Mouse (Mus musculus): ENCODE data around the gene Nadsyn1.
A peak's percentile ranks its signal among the peaks of the same experiment; 100 is the strongest.

The Nadsyn1 gene

DNA sequence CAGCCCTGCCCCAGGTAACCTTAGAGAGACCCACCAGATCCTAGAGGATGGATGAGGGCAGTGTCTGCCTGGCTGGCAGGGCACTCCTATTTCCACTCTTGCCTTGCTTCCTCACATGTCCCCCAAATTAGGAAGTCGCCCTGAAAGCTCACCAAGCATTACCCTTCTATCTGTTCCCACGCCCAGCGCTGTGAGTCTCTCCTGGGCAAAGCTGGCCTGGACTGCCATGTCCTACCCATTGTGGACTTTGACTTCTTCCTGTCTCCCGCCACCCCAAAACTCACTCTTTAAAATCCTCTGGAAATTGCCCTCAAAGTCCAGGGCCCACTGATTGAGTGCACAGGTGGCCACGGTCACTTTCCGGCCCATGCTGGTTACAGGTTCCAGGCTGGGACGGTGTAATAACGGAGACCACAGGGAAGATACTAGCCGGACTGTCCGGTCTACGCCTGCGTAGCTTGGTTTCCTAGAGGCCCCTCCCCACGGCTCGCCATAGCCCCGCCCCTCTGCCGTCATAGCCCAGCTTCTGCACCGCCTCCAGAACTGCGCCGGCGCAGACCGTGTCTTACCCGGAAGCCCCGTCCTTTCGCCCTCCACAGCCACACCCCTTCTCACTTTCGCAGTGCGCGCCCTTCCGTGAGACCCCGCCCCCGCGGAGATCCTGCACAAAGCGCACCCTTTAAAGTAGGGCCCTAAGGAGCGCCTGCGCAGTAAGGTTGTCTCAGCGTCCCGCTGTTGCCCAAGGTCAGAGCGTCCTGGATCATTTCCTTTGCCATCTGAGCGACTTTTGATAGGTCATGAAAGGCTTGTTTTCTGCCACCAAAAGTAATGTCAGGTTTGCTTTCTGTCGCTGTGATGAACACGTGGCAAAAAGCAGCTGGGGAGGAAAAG lies at the start of gene Nadsyn1, which contains the start of gene Dhcr7:
Gene Nadsyn1, minus strand, starts transcription at position 475 of the 891 bp plus-strand sequence.
Gene Dhcr7, plus strand, starts transcription at position 771 of the 891 bp plus-strand sequence.
- peak; percentile 98 for DNase-seq (ENCODE audit: extremely low spot score)

DNA sequence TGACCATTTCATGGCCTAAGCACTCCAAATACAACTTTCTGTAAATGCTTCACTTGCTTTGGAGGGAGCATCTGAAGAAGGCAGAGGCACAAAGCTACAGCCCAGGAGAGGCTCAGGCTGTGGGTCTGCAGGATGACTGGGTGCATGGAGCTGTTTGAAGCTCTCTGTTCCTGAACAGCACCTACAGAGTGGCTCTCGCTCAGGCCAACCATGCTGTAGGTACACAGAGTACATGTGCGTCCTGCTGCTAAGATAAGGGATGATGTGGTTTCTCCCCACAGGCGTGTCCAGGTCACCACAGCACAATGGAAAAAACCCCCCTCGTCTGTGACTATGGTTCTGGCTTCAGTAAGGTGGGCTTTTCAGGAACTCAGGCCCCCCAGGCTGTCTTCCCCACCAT lies 46.2 kb upstream of the Nadsyn1 start:
- DNase-seq (ENCODE audit: extremely low spot score) = no peak

DNA sequence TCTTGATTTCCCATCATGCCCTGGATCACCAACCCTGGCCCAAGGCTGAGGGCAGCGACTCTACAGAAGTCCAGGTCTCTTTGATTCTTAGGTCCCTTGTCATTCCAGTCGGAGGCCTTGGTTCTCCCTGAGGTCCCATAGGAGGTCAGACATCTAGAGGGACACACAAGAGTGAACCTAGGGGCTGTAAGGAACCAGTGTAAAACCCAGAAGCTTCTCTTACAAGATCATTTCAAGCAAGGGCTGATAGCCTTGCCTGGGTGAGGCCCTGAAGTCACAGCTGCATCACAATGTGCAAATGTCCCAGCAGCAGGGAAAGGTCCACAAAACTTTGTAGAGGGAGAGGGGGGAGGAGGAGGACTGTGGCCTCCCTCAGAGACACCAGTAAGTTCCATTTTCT lies 43.9 kb upstream of the Nadsyn1 start, which contains the start of gene Gm498:
Gene Gm498, plus strand, starts transcription at position 301 of the 400 bp plus-strand sequence.
- no peak for DNase-seq (ENCODE audit: extremely low spot score)

DNA sequence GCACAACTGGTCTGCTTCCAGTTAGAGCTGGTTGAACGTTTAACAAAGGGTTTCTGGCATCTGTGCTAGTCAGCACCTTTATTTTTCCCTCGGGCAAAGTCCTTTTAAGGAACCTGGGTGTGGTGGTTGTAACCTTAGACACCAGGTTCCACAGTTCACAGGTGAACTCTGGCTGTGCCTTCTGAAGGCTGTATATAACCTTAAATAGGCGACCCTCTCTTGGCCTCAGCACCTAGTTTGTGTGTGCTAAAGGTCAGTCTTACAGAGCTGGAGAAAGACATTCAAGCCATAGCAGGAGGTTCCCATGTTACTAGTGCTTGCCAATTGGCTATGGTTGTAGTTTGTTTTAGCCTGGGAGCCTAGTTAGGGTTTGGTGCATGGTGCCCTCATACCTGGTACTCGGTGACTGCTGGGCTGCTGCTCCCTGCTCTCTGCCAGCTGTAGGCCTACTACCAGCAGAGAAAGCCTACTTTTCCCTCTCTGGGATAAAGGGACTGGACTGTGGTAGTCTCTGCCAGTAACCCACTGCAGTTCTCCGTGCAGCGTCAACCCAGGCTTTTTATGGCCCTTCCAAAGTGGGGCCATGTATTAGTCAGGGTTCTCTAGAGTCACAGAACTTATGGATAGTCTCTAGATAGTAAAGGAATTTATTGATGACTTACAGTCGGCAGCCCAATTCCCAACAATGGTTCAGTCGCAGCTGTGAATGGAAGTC lies 26.3 kb upstream of the Nadsyn1 start:
- no peak for DNase-seq (ENCODE audit: extremely low spot score)

DNA sequence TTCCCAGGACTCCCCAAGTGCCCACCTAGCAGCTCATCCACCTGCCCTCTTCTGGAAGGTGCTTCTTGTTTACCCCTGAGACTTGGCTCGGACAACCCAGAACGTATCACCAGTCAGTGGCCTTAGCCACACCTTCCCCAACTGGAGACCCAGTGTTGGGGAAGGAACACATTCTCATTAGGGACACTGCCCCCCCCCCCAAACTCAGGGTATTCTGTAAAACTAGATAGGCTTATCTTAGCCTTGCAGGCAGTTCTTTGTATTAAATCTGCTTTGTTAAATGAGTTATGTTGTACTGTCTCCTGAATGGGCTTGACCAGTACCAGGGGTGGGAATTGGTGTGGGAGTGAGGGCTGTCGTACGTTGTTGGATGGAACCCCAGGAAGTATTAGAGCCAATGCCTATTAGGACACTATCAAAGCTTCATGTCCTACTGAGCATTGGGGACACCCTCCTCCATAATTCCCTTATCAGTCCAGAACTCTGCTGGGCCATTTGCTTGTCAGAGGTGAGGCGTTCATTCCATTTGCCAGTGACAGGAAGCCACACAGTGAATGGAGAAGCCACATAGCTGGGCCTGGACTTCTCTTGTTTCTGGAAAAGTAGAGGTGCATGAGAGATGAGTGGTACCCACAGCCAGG lies 25.6 kb upstream of the Nadsyn1 start:
- no peak for DNase-seq (ENCODE audit: extremely low spot score)

DNA sequence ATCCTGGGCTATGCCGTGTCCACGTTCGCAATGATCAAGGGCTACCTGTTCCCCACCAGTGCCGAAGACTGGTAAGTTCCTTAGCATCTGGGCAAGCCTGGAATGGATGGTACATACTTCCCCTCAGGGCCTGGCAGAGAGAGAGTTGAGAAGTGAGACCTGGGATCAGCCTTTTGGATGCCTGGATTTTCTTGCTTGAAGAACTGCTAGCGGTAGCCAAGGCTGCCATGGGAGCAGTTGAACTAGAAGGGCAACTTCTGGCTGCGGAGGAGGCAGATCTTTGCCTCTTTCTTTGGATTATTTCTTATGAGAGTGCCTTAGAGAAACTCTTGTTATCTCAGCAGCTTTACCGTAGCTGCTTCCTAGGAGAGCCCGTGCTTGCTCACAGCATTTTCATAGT lies 18.7 kb upstream of the Nadsyn1 start:
- DNase-seq (ENCODE audit: extremely low spot score) = no peak

DNA sequence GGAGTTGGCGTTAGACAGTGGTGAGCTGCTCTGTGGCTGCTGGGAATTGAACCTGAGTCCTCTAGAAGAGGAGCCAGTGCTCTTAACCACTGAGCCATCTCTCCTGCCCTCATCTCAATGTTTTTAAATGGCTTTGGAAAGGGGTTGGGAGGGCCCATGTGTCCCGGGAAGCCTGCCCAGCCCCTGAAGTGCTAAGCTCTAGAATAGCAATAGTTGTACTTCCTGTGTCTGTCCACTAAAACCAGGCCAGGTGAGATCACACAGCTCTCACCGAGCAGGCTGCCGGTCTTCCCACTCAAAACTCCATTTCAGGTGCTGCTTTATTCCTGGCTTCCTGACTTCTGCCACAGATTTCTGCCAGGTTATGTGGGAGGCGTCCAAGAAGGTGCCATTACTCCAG lies 17.5 kb upstream of the Nadsyn1 start:
- no peak for DNase-seq (ENCODE audit: extremely low spot score)

DNA sequence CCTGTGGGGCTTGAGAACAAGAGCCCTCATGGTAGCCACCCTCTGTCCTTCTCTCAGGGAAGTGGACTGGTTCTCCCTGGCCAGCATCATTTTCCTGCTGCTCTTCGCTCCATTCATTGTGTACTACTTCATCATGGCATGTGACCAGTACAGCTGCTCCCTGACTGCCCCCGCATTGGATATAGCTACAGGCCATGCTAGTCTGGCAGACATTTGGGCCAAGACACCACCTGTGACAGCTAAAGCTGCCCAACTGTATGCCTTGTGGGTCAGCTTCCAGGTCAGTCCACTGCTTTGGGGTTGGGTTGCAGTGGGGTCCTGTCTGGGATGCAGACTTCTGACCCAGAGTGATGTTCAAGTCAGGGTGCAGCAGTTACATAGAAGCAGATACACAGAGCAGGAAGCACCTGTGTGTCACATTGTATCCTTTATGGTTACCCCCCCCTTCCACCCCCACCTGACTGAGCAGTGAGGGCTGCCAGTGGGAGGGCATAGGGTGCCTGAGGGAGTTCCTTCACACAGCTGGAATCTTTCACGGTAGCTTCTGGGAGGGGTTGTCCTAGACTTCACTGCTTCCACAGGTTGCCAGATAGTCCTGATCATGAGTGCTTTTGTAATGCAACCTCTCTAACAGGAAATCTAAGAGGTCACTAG lies 15.2 kb upstream of the Nadsyn1 start:
- DNase-seq (ENCODE audit: extremely low spot score) = no peak

DNA sequence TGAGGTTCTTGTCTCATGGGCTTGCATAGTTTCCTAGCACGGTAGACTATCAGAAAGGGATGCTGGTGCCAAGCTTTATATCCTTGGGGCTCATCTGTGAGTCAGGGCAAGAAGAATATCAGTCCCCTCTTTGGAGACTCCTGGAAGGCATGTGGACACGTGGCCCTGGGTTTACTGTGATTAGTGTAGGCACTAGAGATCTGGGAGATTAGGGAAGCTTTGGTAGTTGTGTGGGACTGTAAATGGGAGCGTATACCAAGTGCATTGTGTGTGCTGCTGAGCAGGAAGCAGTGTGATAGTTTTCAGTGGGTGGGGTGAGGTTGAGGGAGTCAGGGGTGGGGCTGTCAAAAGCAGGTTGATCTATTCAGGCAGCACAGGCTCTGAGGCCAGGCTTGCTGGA lies 12.3 kb upstream of the Nadsyn1 start:
- no peak for DNase-seq (ENCODE audit: extremely low spot score)

DNA sequence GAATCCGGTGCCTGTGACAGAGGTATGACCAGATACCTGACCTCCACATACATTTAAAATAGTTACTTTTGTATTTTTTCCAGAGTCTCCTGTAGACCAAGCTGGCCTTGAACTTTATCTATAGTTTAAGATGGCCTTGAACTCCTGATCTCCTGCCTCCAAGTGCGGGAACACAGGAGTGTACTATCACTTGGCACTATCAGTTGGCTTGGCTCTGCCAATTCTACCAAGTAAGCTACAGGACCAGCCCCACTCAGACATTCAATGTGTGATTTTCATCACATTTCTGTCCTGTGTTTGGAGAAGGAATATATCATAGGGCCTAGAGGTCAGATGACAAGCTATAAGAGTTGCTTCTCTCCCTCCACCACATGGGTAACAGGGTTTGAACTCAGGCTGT lies 11.7 kb upstream of the Nadsyn1 start:
- no peak for DNase-seq (ENCODE audit: extremely low spot score)

DNA sequence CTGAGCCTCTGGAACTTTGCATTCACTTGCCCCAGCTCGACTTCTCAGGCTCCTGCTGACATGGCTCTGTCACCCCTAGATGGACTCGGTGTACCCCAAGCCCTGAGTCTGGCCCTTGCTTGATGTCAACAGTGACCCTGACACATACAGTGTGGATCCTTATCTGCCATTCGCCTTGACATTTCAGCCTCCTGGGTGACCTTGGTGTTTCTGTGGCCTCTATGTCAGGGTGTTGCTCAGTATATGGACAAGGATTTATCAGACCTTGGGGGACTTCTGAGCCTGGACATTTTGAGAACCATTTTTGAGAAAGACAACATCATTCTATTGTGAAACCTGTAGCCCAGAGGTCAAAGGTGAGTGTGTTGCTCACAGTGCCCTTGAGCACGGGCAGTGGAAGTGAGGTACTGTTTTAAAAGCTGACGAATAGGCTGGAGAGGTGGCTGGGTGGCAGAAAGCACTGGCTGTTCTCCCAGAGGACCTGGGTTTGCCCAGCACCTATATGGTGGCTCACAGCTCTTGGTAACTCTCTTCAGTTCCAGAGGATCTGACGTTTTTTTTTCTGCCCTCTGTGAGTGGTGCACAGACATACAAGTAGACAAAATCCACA lies 11.0 kb upstream of the Nadsyn1 start:
- DNase-seq (ENCODE audit: extremely low spot score) = no peak

DNA sequence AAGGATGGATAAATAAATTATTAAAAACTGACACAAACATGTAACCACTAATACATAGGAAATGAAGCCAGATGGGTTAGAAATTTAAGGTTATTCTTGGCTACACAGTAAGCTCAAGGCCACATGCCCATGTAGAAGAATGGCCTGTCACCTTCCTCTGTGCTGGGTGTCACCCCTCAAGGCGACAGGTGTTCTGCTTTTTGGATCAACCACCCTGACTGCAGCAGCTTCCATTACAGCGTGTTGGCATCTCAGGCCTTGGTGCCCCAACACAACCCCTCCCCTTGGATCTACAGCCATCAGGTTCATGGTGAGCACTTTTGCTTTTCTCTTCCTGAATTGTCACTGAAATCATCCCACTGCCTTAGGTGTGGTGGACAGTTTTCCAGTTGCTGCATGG lies 10.0 kb upstream of the Nadsyn1 start:
- no peak for DNase-seq (ENCODE audit: extremely low spot score)

DNA sequence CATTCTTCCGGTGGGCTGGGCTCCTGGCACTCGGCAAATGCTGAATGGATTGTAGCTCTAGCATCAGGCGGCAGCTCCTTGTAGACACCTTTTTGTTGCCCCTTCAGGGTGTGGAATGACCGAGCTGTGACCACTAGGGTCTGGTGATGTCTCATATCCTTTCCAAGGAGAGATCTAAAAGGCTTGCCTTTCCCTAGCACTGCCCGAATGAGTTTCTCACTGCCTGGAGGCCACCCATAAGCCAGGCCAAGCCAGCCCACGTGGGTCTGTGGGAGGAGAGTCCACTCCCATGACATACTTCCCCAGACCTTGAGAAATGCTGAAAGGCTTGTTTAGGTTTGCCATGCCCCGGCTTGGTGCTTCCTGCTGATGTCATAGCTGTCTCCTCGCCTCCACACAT lies 9.5 kb upstream of the Nadsyn1 start:
- DNase-seq (ENCODE audit: extremely low spot score) = no peak

DNA sequence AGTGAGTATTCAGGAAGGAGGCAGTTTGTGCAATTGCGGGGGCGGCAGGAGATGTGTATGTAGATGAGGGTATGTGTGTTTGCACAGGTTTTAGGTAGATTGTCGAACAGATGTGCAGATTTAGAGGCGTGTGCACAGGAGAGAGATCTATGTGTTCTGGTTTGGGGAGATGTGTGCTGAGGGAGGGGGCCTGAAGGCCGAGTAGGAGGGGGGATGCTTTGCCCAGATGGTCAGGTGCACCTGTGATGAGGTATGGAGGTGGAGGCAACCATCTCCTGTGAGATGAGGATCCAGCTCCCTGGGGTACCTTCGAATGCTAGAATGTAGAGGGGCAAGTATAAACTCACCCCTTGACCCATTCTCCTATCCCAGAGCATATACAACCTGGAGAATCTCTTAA lies 7.8 kb upstream of the Nadsyn1 start:
- no peak for DNase-seq (ENCODE audit: extremely low spot score)

DNA sequence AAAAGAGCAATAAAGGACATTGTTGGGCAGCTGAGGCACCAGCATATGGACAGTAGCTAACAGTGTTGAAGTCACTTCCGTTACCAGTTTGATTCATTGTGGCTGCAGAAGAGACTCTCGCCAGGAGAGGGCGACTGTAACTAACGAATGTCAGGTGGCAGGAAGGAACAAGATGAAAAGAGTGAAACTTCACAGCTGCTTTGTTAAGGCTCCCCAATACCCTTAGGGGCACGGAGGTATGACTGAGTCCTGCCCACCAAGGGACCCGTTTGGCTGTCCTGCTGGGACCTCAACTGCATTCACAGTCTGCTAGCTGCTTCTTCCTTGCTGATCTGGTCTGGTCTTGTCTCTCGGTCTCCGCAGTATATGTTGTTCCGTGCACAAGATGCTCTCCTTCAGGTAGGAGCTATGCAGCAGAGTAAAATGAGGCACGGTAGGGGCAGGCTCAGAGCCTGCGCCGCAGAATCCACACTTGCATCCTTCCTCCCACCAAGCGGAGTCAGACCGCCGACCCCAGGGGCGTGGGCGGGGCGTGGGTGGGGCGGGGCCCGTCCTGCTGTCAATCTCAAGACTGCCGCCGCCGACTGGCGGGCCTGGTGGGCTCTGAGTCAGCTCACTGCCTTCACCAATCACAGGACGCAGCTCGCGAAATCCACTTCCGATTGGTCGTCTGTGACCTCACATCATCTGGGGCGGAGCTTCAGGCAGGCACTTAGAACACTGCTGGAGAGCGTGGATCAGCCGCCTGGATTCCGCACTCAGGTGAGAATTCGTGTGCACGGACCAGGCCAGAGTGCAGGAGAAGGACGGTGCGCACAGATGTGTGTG lies 7.1 kb upstream of the Nadsyn1 start:
- DNase-seq (ENCODE audit: extremely low spot score) = peak; percentile 95

DNA sequence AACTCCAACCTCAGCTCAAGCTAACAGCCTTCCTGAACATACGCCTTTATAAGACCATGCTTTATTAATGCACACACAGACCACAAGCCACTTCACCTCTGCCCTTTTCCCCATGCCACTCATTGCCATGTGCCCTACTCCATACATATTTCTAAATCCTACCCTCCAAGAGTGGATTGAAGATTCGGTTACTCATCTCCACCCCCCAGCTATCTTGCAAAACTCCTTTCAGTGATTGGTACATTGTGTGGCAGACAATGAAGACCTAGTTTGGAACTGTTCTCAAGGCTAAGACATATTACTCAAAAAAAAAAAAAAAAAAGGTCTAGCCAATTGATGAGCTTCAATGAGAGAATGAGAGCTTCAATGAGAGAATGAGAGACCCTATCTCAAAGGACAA lies 4.3 kb upstream of the Nadsyn1 start:
- DNase-seq (ENCODE audit: extremely low spot score) = no peak

DNA sequence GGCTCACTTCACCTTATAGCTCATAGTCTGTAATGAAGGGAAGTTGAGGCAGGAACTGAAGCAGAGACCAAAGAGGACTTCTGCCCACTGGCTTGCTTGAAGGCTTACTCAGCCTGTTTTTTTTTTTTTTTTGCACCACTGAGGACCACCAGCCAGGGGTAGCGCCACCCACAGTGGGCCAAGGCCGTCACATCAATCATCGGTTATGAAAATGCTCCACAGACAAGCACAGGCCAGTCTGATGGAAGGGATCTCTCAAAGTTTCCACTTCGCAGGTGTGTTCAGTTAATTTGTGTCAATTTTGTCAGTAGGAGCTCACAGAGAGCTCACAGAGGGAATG lies 587 bp upstream of the Nadsyn1 start:
- DNase-seq (ENCODE audit: extremely low spot score) = no peak

DNA sequence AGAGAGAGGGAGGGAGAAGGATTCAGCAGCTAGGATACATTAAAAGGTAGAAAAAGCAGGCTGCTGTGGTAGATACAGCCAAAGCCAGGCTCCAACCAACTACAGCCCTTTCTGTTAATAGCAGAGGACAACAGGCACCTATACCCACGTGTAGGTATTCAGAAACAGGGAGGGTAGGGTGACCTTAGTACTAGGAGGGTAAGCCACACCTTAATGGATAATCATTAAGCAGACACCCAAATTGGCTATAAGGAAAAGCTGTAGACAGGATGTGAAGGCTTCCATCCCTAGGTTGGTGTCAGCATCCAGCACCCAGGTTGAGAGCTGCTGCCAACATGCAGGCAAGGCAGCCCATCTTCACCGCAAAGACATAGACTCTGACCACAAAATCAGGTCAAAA lies 1.4 kb downstream of the Nadsyn1 start:
- DNase-seq (ENCODE audit: extremely low spot score) = no peak

DNA sequence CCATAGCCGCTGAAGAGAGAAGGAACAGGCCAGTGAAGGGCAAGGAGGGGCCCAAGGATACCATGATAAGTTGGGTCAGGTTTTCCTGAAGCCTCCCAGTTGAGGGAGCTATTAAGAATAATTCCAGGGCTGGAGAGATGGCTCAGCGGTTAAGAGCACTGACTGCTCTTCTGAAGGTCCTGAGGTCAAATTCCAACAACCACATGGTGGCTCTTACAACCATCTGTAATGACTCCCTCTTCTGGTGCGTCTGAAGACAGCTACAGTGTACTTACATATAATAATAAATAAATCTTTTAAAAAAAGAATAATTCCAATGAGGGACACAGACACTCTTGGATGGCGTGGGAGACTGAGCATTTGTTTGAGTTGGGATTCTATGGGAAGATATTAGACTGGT lies 3.4 kb downstream of the Nadsyn1 start:
- no peak for DNase-seq (ENCODE audit: extremely low spot score)

DNA sequence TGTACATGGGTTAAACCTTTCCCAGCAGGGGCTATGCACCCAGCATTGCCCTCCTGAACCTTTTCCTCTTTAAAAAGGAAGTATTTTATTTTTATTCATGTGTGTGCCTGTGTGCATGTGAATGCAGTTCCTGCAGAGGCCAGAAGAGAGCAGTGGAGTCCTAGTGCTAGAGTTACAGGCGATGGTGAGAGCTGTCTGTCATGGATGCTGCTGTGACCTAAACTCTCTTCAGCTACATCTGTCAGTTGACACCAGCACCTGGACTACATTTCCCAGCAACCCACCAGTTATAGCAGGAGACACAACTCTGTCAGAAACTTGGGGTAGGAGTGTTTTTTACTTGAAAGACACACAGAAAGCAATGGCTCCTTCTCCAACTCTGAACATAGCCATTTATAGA lies 13.7 kb downstream of the Nadsyn1 start:
- DNase-seq (ENCODE audit: extremely low spot score) = peak; percentile 6

DNA sequence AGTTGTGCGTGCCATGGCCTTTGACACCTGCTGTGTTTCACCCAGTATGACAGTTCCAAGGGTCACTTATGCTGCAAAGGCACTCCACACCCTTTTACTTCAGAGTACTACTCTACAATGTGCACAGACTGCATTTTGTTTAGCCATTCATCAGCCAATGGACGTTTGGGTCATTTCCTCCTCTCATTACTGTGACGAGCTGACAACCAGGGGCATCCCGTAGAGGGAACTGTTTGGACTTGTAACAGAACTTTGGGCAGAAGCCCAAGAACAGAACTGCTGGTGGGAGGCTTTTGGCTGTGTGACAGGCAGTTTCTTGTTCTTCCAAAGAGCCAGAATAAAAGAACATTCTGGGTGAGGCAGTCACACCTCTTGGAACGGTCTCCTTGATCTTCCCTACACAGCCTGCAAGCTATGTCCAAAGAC lies 17.4 kb downstream of the Nadsyn1 start:
- no peak for DNase-seq (ENCODE audit: extremely low spot score)

All from embryo, embryonic 9.5 days (tissue).